Mouse (Mus musculus): ENCODE results near the gene Defb23. TPM values are rescaled to one million over a fixed set of nuclear protein-coding genes. Genes with fewer than 3 reads are reported as not detected.

Gene Defb23
- polyA plus RNA-seq (2016; fragmentation: Nextera tagmentation; extraction: Ambion mirVana) = not detected in 2 replicates

GRCm38 (mm10) chr2:152464570-152465150, at the start of gene Defb23:
Gene Defb23 (minus strand): TSS chr2:152464620.
- no peaks in the 10 kb centered on the region; the same call in 1 of the 2 replicates for H3K27me3 ChIP-seq (ENCODE audit: insufficient read depth, poor library complexity, severe bottlenecking)
- no peaks in the 10 kb centered on the region for H3K36me3 ChIP-seq
- H3K9me3 ChIP-seq = no peaks in the 10 kb centered on the region
- H3K4me3 ChIP-seq = no peak within 1 kb of the TSS
- no peak within 1 kb of the TSS for H3K27ac ChIP-seq
- 87% methylated on average over 3 of the region's 3 CpGs for WGBS
- no peaks in the 10 kb centered on the region for H3K4me1 ChIP-seq (replicated peaks)
- no peak for DNase-seq (ENCODE audit: low spot score)

GRCm38 (mm10) chr2:152511592-152511991, 47.2 kb upstream of the Defb23 start, which contains the start of gene Defb26:
Gene Defb26 (minus strand): TSS chr2:152511692.
- Histone ChIP-seq H3K4me1 (replicated peaks) (no peaks in the 10 kb centered on the region), H3K36me3 (no peaks in the 10 kb centered on the region), H3K4me3 (no peak within 1 kb of the TSS), H3K27ac (no peak within 1 kb of the TSS), H3K27me3 (ENCODE audit: insufficient read depth, poor library complexity, severe bottlenecking) (no peaks in the 10 kb centered on the region), H3K9me3 (no peaks in the 10 kb centered on the region)
- no peak for DNase-seq (ENCODE audit: low spot score)
- 56% methylated on average over 1 of the region's 1 CpGs for WGBS

DNA sequence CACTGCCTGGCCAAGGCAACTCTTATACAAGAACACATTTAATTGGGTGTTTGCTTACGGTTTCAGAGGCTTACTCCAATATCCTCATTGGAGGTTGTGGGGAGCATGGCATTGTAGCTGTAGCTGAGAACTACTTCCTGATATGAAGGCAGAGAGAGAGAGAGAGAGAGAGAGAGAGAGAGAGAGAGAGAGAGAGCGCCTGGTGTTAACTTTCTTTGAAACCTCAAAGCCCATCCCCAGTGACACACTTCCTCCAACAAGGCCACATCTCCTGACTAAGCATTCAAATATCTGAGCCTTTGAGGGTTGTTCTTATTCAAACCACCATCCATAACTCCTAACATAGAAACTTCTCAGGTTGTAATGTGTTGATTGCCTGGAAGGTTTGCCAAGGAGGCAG, 39.5 kb upstream of the Defb23 start:
- no peak overlapping the region for H3K4me3 ChIP-seq
- no peak for DNase-seq (ENCODE audit: low spot score)
- no peaks in the 10 kb centered on the region for H3K27me3 ChIP-seq (ENCODE audit: insufficient read depth, poor library complexity, severe bottlenecking)
- no peaks in the 10 kb centered on the region for H3K9me3 ChIP-seq
- no peaks in the 10 kb centered on the region for H3K4me1 ChIP-seq (replicated peaks)
- H3K27ac ChIP-seq = no peak overlapping the region
- 83% methylated on average over 2 of the region's 2 CpGs for WGBS
- H3K36me3 ChIP-seq = no peaks in the 10 kb centered on the region

GRCm38 (mm10) chr2:152500863-152501229, 36.4 kb upstream of the Defb23 start:
- Histone ChIP-seq H3K27ac (no peak overlapping the region), H3K27me3 (ENCODE audit: insufficient read depth, poor library complexity, severe bottlenecking) (no peaks in the 10 kb centered on the region), H3K36me3 (no peaks in the 10 kb centered on the region), H3K4me3 (no peak overlapping the region), H3K4me1 (replicated peaks) (no peaks in the 10 kb centered on the region), H3K9me3 (no peaks in the 10 kb centered on the region)
- no peak for DNase-seq (ENCODE audit: low spot score)
- 78% methylated on average over 6 of the region's 6 CpGs for WGBS

DNA sequence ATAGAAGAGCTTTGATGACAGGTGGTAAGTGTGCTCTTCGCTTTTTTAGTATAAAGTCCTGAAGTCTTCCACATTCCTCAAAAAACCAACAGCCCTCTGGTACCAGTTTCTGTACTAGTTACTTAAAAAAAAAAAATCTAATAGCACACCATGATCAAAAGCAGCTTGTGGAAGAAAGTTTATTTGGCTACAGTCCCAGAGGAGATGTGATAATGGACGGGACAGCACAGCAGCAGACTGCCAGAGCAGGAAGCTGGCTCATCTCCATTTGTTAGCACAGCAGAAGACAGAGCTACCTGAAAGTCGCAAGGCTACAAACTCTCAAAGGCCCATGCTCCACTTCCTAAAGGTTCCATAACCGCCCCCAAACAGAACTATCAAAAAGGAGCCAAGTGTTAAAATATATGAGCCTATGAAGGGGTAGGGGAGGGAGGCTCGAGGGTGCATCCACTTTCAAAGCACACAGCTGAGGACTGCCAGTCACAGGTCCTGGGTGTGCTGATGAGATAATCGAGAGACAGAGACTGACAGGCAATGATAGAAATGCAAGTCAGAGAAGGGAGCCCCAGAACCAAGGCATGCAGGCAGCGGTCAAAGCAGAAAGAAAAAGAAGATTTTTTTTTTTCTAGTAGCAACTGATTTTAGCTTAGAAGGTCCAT, 35.9 kb upstream of the Defb23 start:
- DNase-seq (ENCODE audit: low spot score) = no peak
- no peaks in the 10 kb centered on the region for H3K27me3 ChIP-seq (ENCODE audit: insufficient read depth, poor library complexity, severe bottlenecking)
- H3K4me3 ChIP-seq = no peak overlapping the region
- no peak overlapping the region for H3K27ac ChIP-seq
- H3K9me3 ChIP-seq = no peaks in the 10 kb centered on the region
- H3K36me3 ChIP-seq = no peaks in the 10 kb centered on the region
- 78% methylated on average over 7 of the region's 7 CpGs for WGBS
- H3K4me1 ChIP-seq (replicated peaks) = no peaks in the 10 kb centered on the region

GRCm38 (mm10) chr2:152498020-152498419, 33.6 kb upstream of the Defb23 start:
- H3K36me3 ChIP-seq = no peaks in the 10 kb centered on the region
- no peaks in the 10 kb centered on the region for H3K9me3 ChIP-seq
- no peak for DNase-seq (ENCODE audit: low spot score)
- H3K27ac ChIP-seq = no peak overlapping the region
- WGBS = 89% methylated on average over 6 of the region's 6 CpGs
- no peaks in the 10 kb centered on the region for H3K27me3 ChIP-seq (ENCODE audit: insufficient read depth, poor library complexity, severe bottlenecking)
- no peaks in the 10 kb centered on the region for H3K4me1 ChIP-seq (replicated peaks)
- H3K4me3 ChIP-seq = no peak overlapping the region

GRCm38 (mm10) chr2:152493151-152493550, 28.7 kb upstream of the Defb23 start:
- Histone ChIP-seq H3K27me3 (ENCODE audit: insufficient read depth, poor library complexity, severe bottlenecking) (no peaks in the 10 kb centered on the region), H3K9me3 (no peaks in the 10 kb centered on the region), H3K4me3 (no peak overlapping the region), H3K27ac (no peak overlapping the region), H3K4me1 (replicated peaks) (no peaks in the 10 kb centered on the region), H3K36me3 (no peaks in the 10 kb centered on the region)
- DNase-seq (ENCODE audit: low spot score) = no peak
- WGBS = 78% methylated on average over 6 of the region's 6 CpGs

- Histone ChIP-seq H3K4me3 (no peak within 1 kb of the TSS), H3K27me3 (ENCODE audit: insufficient read depth, poor library complexity, severe bottlenecking) (no peaks in the 10 kb centered on the region), H3K27ac (no peak within 1 kb of the TSS), H3K36me3 (no peaks in the 10 kb centered on the region), H3K9me3 (0 out of 2 replicates have a peak, but pooled peaks cover 3% of the 10 kb centered on the region), H3K4me1 (replicated peaks) (0 out of 2 replicates have a peak, but pooled peaks cover 5% of the 10 kb centered on the region)
- DNase-seq (ENCODE audit: low spot score) = no peak
Observed at GRCm38 (mm10) chr2:152490038-152490437, 25.6 kb upstream of the Defb23 start, which contains the start of gene Defb22. Gene Defb22 (minus strand): TSS chr2:152490138.

DNA sequence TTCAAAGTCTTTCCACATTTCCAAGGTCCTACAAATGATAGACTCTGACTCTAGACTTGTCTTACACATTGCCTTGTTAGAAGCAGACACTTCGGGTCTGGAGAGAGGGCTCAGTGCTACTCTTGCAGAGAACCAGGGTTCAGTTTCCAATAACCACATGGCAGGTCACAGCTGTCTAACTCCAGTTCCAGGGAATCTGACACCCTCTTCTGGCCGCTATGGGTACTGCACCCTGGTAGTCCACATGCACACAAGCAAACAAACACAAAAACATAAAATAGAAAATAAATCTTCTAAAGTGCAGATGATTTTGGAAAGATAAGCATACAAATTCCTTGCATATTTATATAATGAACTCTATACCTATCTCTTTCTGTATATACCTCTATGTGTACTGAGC, 22.6 kb upstream of the Defb23 start:
- DNase-seq (ENCODE audit: low spot score) = no peak
- H3K4me1 ChIP-seq (replicated peaks) = 0 out of 2 replicates have a peak, but pooled peaks cover 5% of the 10 kb centered on the region
- 0 out of 2 replicates have a peak, but pooled peaks cover 3% of the 10 kb centered on the region for H3K9me3 ChIP-seq
- H3K4me3 ChIP-seq = no peak overlapping the region
- H3K27ac ChIP-seq = no peak overlapping the region
- 76% methylated on average over 2 of the region's 2 CpGs for WGBS
- no peaks in the 10 kb centered on the region for H3K27me3 ChIP-seq (ENCODE audit: insufficient read depth, poor library complexity, severe bottlenecking)
- no peaks in the 10 kb centered on the region for H3K36me3 ChIP-seq

GRCm38 (mm10) chr2:152481726-152482125, 17.3 kb upstream of the Defb23 start:
- Histone ChIP-seq H3K27ac (no peak overlapping the region), H3K36me3 (no peaks in the 10 kb centered on the region), H3K27me3 (ENCODE audit: insufficient read depth, poor library complexity, severe bottlenecking) (no peaks in the 10 kb centered on the region), H3K4me3 (no peak overlapping the region), H3K4me1 (replicated peaks) (0 out of 2 replicates have a peak, but pooled peaks cover 5% of the 10 kb centered on the region), H3K9me3 (no peaks in the 10 kb centered on the region)
- 92% methylated on average over 7 of the region's 7 CpGs for WGBS
- no peak for DNase-seq (ENCODE audit: low spot score)

DNA sequence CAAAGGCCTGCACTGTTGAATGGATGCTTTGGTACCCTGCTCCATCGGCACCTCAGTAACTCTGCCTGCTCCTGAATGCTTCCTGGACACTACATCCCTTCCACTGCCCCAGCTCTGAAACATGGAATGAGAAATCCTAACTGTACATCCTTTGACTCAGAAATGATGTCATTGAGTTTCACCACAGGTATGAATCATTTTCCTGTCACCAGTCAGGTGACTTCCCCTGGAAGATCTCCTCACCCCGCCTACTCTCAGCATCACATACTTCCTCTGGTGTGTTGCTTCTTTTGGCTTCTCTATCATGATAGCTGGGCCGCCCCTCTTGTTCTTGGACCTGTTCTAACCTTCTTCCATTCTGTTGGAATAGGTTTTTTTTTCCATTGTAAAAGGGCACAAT, 16.5 kb upstream of the Defb23 start:
- no peaks in the 10 kb centered on the region for H3K36me3 ChIP-seq
- no peak for DNase-seq (ENCODE audit: low spot score)
- no peak overlapping the region for H3K4me3 ChIP-seq
- no peaks in the 10 kb centered on the region for H3K9me3 ChIP-seq
- WGBS = 89% methylated on average over 3 of the region's 3 CpGs
- H3K27ac ChIP-seq = no peak overlapping the region
- H3K4me1 ChIP-seq (replicated peaks) = 0 out of 2 replicates have a peak, but pooled peaks cover 5% of the 10 kb centered on the region
- H3K27me3 ChIP-seq (ENCODE audit: insufficient read depth, poor library complexity, severe bottlenecking) = no peaks in the 10 kb centered on the region

GRCm38 (mm10) chr2:152476763-152477162, 12.3 kb upstream of the Defb23 start, which contains the start of gene Defb20:
Gene Defb20 (plus strand): TSS chr2:152477063.
- Histone ChIP-seq H3K4me1 (replicated peaks) (no peaks in the 10 kb centered on the region), H3K27ac (no peak within 1 kb of the TSS), H3K27me3 (ENCODE audit: insufficient read depth, poor library complexity, severe bottlenecking) (no peaks in the 10 kb centered on the region), H3K9me3 (no peaks in the 10 kb centered on the region), H3K4me3 (no peak within 1 kb of the TSS), H3K36me3 (no peaks in the 10 kb centered on the region)
- WGBS = 77% methylated on average over 2 of the region's 2 CpGs
- no peak for DNase-seq (ENCODE audit: low spot score)

- Histone ChIP-seq H3K36me3 (no peaks in the 10 kb centered on the region), H3K4me3 (no peak overlapping the region), H3K4me1 (replicated peaks) (no peaks in the 10 kb centered on the region), H3K9me3 (no peaks in the 10 kb centered on the region), H3K27me3 (ENCODE audit: insufficient read depth, poor library complexity, severe bottlenecking) (no peaks in the 10 kb centered on the region), H3K27ac (no peak overlapping the region)
- DNase-seq (ENCODE audit: low spot score) = no peak
- 36% methylated on average over 3 of the region's 3 CpGs for WGBS
Observed at GRCm38 (mm10) chr2:152472434-152472833, 8.0 kb upstream of the Defb23 start.
